Mouse (Mus musculus) heart, embryonic 11.5 days (tissue): ENCODE measurements around the gene Arl5b. TPM values are rescaled to one million over a fixed set of nuclear protein-coding genes. Genes with fewer than 3 reads are reported as not detected.

Experiments
- ATAC-seq: fragments of 200-750 bp; cut with Nextera tagmentation; replicated peaks from 2 replicates; pipeline ENCODE4 v1.8.0; 2017; ENCODE audit warnings: moderate library complexity; ENCODE audit not compliant: insufficient number of reproducible peaks, low FRiP score, low TSS enrichment
- H3K27ac ChIP-seq: fragments of 300-500 bp; sonication (generic); 2 replicates; pipeline ENCODE4 v1.5.1; 2014; ENCODE audit warnings: mild to moderate bottlenecking, low read depth, low read length
- H3K27me3 ChIP-seq: fragments of 300-500 bp; sonication (generic); 2 replicates; pipeline ENCODE4 v1.6.1; 2014; ENCODE audit warnings: mild to moderate bottlenecking, low read length, mixed read lengths; ENCODE audit not compliant: control insufficient read depth, insufficient read depth
- H3K36me3 ChIP-seq: fragments of 300-500 bp; sonication (generic); 2 replicates; pipeline ENCODE4 v1.6.1; 2014; ENCODE audit warnings: mild to moderate bottlenecking, low read length, moderate library complexity, mixed read lengths; ENCODE audit not compliant: control insufficient read depth, insufficient read depth
- H3K4me1 ChIP-seq: fragments of 300-500 bp; sonication (generic); 2 replicates; pipeline ENCODE4 v1.6.1; 2014; ENCODE audit warnings: low read length; ENCODE audit not compliant: control insufficient read depth, insufficient read depth
- H3K4me2 ChIP-seq: fragments of 300-500 bp; sonication (generic); 2 replicates; pipeline ENCODE4 v1.6.1; 2014; ENCODE audit warnings: mild to moderate bottlenecking, moderate library complexity
- H3K4me3 ChIP-seq: fragments of 300-500 bp; sonication (generic); 2 replicates; pipeline ENCODE4 v1.5.1; 2014; ENCODE audit warnings: low read depth, low read length
- H3K9ac ChIP-seq: fragments of 300-500 bp; sonication (generic); 2 replicates; pipeline ENCODE4 v1.6.1; 2014; ENCODE audit warnings: mild to moderate bottlenecking, low read depth, low read length, moderate library complexity
- H3K9me3 ChIP-seq: fragments of 300-500 bp; sonication (generic); replicated peaks from 2 replicates; pipeline ENCODE4 v1.6.1; 2016; ENCODE audit warnings: low read length; ENCODE audit not compliant: control insufficient read depth
- WGBS: fragments of 180-500 bp; shearing (Covaris S2); extraction: QIAGEN DNeasy Blood & Tissue Kit; methylation state at CpG from one replicate; pipeline ENCODE4 v1.1.7; 2014; ENCODE audit not compliant: insufficient replicate concordance; 5-methylcytosine and 5-hydroxymethylcytosine counted together
- polyA plus RNA-seq: library from polyadenylated mRNA; unstranded; fragments of >200 nt; fragmentation: Nextera tagmentation; extraction: Ambion mirVana; gene quantifications from 2 replicates; pipeline ENCODE4 v1.2.1, GENCODE M21; 2014

Gene Arl5b
- polyA plus RNA-seq, 1 experiment from 2014 or later: 29.3 TPM

- no peak for ATAC-seq
- 93% methylated on average over 2 of the region's 2 CpGs for WGBS
- Histone ChIP-seq H3K9ac (no peak overlapping the region), H3K4me2 (no peak overlapping the region), H3K27ac (no peak overlapping the region), H3K27me3 (no peaks in the 10 kb centered on the region), H3K36me3 (peaks cover 7% of the 10 kb centered on the region; the same call in 1 of the 2 replicates), H3K9me3 (no peaks in the 10 kb centered on the region), H3K4me3 (no peak overlapping the region), H3K4me1 (no peaks in the 10 kb centered on the region)
Measured at GRCm38 (mm10) chr2:15083702-15084101, 34.5 kb downstream of the Arl5b start.

DNA sequence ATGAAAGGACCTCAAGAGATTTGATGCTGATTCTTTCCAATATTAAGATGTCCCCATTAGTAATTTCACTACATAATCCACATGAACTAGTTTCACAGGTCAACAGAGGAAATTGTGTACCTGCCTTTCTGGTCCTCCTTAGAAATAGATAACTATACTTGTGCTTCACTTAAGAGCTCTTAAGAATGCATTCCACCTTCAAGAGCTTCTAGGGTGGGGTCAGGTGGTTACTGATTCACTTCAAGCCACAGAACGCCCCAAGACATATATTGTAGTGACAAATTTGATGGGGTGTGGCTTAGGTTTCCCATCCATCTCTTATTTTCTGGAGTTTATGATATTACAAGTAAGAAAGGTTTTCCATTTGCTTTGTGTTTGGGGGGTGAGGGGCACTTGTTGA, 38.1 kb downstream of the Arl5b start:
- Histone ChIP-seq H3K9ac (no peak overlapping the region), H3K4me2 (no peak overlapping the region), H3K27me3 (no peaks in the 10 kb centered on the region), H3K4me3 (no peak overlapping the region), H3K36me3 (peaks cover 5% of the 10 kb centered on the region; the same call in 1 of the 2 replicates), H3K4me1 (no peaks in the 10 kb centered on the region), H3K27ac (no peak overlapping the region), H3K9me3 (no peaks in the 10 kb centered on the region)
- no peak for ATAC-seq
- 63% methylated on average over 1 of the region's 1 CpGs for WGBS

DNA sequence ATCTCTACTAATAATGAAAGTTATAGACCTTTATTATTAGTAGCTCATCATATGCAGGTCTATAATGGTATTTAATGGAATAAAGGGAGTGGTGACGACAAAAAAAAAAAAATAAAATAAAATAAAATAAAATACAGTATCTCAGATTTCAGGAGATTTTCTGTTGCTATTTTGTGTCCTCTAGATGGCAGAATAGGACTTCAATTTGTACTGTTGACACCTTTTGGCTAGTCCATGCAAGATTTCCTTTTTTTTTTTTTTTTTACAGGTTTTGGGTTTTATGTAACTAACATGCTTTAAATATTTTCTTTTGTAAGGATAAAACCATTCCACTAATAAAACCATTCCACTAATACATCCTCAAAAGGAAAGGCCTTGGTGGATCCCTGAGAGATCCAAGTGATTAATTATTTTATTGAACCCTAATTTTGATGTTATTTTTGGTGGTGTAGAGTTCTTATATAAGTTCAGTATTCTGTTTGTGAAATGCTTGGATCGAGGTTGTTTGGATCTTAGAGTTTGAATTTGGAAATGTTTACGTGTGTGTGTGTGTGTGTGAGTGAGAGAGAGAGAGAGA, 47.4 kb downstream of the Arl5b start:
- Histone ChIP-seq H3K4me3 (no peak overlapping the region), H3K27me3 (no peaks in the 10 kb centered on the region), H3K9ac (no peak overlapping the region), H3K27ac (no peak overlapping the region), H3K36me3 (no peaks in the 10 kb centered on the region), H3K9me3 (no peaks in the 10 kb centered on the region), H3K4me1 (no peaks in the 10 kb centered on the region), H3K4me2 (no peak overlapping the region)
- ATAC-seq: no peak
- WGBS: 50% methylated on average over 3 of the region's 3 CpGs

DNA sequence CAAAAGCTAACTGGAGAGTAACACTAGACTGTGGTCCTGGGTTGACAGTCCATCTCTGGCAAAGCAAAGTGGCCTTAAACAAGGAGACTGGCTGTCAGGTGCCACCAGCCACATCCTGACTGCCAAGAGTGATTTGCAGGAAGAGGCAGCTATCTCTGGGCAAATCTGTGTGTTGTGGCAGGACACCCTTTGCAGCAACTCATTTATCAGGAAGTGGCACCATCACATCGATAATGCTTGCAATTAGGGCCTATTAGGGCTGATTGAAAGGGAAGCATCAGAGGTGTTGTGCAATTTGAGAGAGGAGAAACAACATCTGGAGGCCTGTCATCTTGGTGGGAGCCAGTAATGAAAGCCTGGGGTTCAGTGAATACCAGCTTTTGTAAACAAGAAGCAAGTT, 55.2 kb downstream of the Arl5b start:
- H3K4me3 ChIP-seq: no peak overlapping the region
- no peaks in the 10 kb centered on the region for H3K9me3 ChIP-seq
- H3K36me3 ChIP-seq: no peaks in the 10 kb centered on the region
- 59% methylated on average over 1 of the region's 1 CpGs for WGBS
- no peak overlapping the region for H3K9ac ChIP-seq
- H3K4me1 ChIP-seq: no peaks in the 10 kb centered on the region
- ATAC-seq: no peak
- H3K4me2 ChIP-seq: no peak overlapping the region
- H3K27me3 ChIP-seq: no peaks in the 10 kb centered on the region
- no peak overlapping the region for H3K27ac ChIP-seq

DNA sequence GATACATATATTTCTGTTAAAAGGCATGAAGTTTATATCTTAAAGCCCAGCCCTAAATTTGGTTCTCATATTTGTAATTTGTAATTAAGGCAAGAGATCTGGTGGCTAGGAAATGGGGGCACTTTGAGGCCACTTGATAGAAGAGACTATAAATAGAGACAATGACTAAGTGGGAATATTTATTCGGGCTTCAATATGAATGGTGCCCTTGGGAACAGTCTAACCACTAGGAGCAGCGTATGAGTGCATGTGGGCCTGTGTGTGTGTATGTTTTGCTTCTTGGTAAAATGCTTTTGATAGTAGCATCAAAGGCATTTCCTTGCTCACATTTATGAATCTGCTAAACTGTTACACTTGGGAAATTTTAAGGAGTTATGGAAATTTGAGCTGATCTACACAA, 62.1 kb downstream of the Arl5b start:
- Histone ChIP-seq H3K4me2 (no peak overlapping the region), H3K4me3 (no peak overlapping the region), H3K36me3 (no peaks in the 10 kb centered on the region), H3K9me3 (no peaks in the 10 kb centered on the region), H3K9ac (no peak overlapping the region), H3K27ac (no peak overlapping the region), H3K27me3 (no peaks in the 10 kb centered on the region), H3K4me1 (no peaks in the 10 kb centered on the region)
- ATAC-seq: no peak
- 67% methylated on average over 2 of the region's 2 CpGs for WGBS

DNA sequence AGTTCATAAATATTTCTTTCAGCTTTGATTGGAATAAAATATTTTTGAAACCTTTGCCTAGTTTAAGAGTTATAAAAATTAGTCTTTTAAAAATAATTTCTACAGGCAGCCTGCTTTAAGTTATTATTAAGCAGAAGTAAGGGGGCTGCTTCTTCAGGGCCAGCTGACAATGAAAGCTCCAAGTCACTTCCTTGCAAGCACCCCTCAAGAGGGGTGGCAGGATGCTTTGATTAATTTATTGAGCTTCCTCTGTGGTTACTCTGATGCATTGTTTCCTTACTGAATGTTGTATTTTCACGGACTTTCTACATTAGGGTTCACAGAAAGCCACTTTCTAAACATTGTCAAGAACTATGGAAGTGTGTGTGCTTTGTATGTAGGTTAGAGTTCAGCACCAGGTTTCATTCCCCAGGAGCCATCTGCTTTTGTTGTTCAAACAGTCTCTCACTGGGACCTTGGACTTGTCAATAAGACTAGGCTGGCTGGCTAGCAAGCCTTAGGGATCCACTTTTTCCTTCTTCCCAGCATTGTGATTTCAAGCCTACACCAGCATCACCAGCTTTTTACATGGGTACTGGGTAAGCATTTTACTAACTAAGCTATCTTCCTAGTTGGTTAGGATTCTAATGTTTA, 62.7 kb downstream of the Arl5b start:
- H3K4me1 ChIP-seq: no peaks in the 10 kb centered on the region
- WGBS: 55% methylated on average over 1 of the region's 1 CpGs
- H3K9ac ChIP-seq: no peak overlapping the region
- H3K4me2 ChIP-seq: no peak overlapping the region
- H3K27ac ChIP-seq: no peak overlapping the region
- no peaks in the 10 kb centered on the region for H3K27me3 ChIP-seq
- no peaks in the 10 kb centered on the region for H3K36me3 ChIP-seq
- no peak for ATAC-seq
- no peaks in the 10 kb centered on the region for H3K9me3 ChIP-seq
- no peak overlapping the region for H3K4me3 ChIP-seq

DNA sequence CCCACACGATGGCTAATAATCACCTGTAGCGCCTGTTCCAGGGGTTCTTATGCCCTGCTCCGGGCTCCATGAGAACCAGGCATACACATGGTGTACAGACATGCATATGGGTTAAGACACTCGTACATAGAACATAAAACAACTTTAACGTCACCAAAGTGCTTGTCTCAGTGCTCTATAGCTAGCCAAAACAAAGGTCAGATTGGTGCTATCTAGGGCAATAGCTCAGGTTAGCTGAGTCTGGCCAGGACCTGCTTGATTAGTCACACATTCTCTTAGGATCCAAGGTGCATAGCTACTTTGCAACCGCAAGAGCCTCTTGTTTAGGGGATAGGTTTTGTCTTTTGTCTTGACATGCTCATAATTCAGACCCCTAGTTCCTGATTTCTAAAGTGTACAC, 63.5 kb downstream of the Arl5b start:
- H3K27ac ChIP-seq: no peak overlapping the region
- no peak overlapping the region for H3K9ac ChIP-seq
- no peaks in the 10 kb centered on the region for H3K36me3 ChIP-seq
- H3K4me3 ChIP-seq: no peak overlapping the region
- no peak for ATAC-seq
- no peaks in the 10 kb centered on the region for H3K4me1 ChIP-seq
- no peak overlapping the region for H3K4me2 ChIP-seq
- no peaks in the 10 kb centered on the region for H3K27me3 ChIP-seq
- H3K9me3 ChIP-seq: no peaks in the 10 kb centered on the region
- 79% methylated on average over 6 of the region's 6 CpGs for WGBS

GRCm38 (mm10) chr2:15121217-15121680, 72.1 kb downstream of the Arl5b start:
- H3K4me1 ChIP-seq: no peaks in the 10 kb centered on the region
- no peaks in the 10 kb centered on the region for H3K27me3 ChIP-seq
- H3K27ac ChIP-seq: no peak overlapping the region
- WGBS: 92% methylated on average over 1 of the region's 1 CpGs
- no peaks in the 10 kb centered on the region for H3K9me3 ChIP-seq
- H3K4me2 ChIP-seq: no peak overlapping the region
- H3K9ac ChIP-seq: no peak overlapping the region
- no peak overlapping the region for H3K4me3 ChIP-seq
- no peaks in the 10 kb centered on the region for H3K36me3 ChIP-seq
- ATAC-seq: no peak
